Mouse (Mus musculus): ENCODE data around the gene Inhbe. TPM values are rescaled to one million over a fixed set of nuclear protein-coding genes. Genes with fewer than 3 reads are reported as not detected.
A peak's percentile ranks its signal among the peaks of the same experiment; 100 is the strongest.

Gene Inhbe
- total RNA-seq (2021): not detected

GRCm38 (mm10) chr10:127353909-127354895 lies at the start of gene Inhbe:
TSS of gene Inhbe (minus strand) at chr10:127354411.
- DNase-seq: peak; percentile 45 to 48

- no peak for DNase-seq
Observed at GRCm38 (mm10) chr10:127391774-127392173, 37.6 kb upstream of the Inhbe start.

- DNase-seq: no peak
Observed at GRCm38 (mm10) chr10:127381743-127382134, 27.5 kb upstream of the Inhbe start.

- peak; percentile 45 to 50 for DNase-seq
Observed at GRCm38 (mm10) chr10:127380767-127381742, 26.8 kb upstream of the Inhbe start.

GRCm38 (mm10) chr10:127380251-127380691 lies 26.1 kb upstream of the Inhbe start, which contains the start of gene R3hdm2:
TSS of gene R3hdm2 (plus strand) at chr10:127380327.
- peak; percentile 85 to 90 for DNase-seq

- DNase-seq: no peak
Observed at GRCm38 (mm10) chr10:127379654-127380053, 25.4 kb upstream of the Inhbe start.

- DNase-seq: no peak
Observed at GRCm38 (mm10) chr10:127377700-127378099, 23.5 kb upstream of the Inhbe start.

- DNase-seq: no peak
Observed at GRCm38 (mm10) chr10:127371023-127371422, 16.8 kb upstream of the Inhbe start.

GRCm38 (mm10) chr10:127369834-127370820 lies 15.9 kb upstream of the Inhbe start, which contains the start of gene Inhbc:
TSS of gene Inhbc (minus strand) at chr10:127370431.
- no peak for DNase-seq

GRCm38 (mm10) chr10:127368273-127368672 lies 14.1 kb upstream of the Inhbe start:
- DNase-seq: no peak

- DNase-seq: no peak
Observed at GRCm38 (mm10) chr10:127367116-127367515, 12.9 kb upstream of the Inhbe start.

- no peak for DNase-seq
Observed at GRCm38 (mm10) chr10:127360714-127361113, 6.5 kb upstream of the Inhbe start.

- DNase-seq: no peak
Observed at GRCm38 (mm10) chr10:127355336-127355735, 1.1 kb upstream of the Inhbe start.

- no peak for DNase-seq
Observed at GRCm38 (mm10) chr10:127352766-127353165, 1.4 kb downstream of the Inhbe start.

- DNase-seq: no peak
Observed at GRCm38 (mm10) chr10:127352187-127352586, 2.0 kb downstream of the Inhbe start.

- DNase-seq: no peak
Observed at GRCm38 (mm10) chr10:127351719-127352118, 2.5 kb downstream of the Inhbe start.

- no peak for DNase-seq
Observed at GRCm38 (mm10) chr10:127351285-127351595, 3.0 kb downstream of the Inhbe start.

GRCm38 (mm10) chr10:127350594-127351284 lies 3.5 kb downstream of the Inhbe start:
- DNase-seq: peak in 1 of 2 experiments; percentile 60

- DNase-seq: no peak
Observed at GRCm38 (mm10) chr10:127349810-127350209, 4.4 kb downstream of the Inhbe start.

GRCm38 (mm10) chr10:127348957-127349356 lies 5.3 kb downstream of the Inhbe start:
- DNase-seq: no peak

GRCm38 (mm10) chr10:127346173-127346572 lies 8.0 kb downstream of the Inhbe start:
- no peak for DNase-seq

All from layer of hippocampus, postnatal 36 days (tissue).